Mouse (Mus musculus) embryo, embryonic 10.5 days (tissue): ENCODE data around the gene Erg28.

Experiments used
- DNase-seq: peaks from one replicate; pipeline ENCODE4 v3.0.0-alpha.2; 2015; ENCODE audit warnings: low spot score

Erg28 gene

DNA sequence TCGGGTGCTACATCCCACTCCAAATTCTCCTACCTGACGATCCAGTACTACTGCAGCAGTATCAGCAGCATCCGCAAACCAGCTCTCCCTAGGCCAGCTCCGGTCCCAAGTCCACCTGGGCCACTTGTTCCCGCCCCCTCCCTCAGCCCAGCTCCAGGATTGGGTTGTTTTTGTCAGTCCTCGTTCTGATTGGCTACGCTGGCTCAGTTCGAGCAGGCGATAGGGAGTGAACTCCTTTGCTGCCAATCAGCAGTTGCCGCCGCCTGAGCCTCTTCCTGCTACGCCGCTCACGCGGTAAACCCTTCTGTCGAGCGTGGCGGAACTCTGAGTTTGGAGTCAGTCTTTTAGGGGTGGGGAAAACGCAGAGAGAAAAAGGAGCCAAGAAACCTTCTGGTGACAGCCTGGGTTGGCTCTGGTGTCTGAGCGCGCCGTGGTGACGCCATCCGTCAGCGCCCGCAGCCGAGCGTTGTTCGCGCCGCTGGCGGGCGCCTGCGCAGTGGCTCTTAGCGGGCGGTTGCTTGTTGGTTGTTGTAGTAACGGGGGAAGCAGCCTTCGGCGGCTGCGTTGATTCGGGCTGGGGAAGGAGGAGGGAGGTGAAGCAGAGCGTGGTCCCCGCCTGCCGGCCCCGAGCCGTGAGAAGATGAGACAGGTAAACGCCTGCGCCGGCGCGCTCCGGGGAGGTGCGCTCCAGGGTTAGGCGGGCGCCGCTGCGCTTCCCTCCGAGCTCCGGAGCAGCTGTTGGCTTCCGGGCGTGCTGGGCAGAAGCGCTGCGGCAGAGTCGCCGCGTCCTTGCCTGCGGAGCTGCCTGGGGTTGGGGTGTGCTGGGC, at the start of gene Erg28, which contains the start of gene Ttll5:
Erg28 (minus strand) TSS at position 113 of the 827 bp plus-strand sequence.
Ttll5 (plus strand) TSS at position 222 of the 827 bp plus-strand sequence.
- DNase-seq, result peak; percentile 97

DNA sequence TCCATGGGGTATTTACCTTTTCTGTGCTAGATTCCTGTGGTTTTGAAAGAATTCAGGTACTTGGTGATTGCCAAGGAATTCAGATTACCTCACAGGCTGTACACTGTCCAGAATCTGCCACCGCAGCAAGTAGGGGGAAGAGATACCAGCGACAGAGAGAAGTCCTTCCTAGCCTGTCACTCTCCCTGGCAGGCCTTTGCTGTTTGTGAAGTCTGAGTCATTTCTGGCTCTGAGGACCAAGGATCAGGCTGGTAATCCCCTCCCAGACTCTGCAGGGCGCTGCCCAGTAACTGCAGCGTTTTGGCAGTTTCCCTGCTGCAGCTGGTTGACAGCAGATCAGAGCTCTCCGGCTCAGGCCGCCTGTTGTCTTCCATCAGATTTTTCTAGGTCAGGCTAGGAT, 45.1 kb upstream of the Erg28 start:
- peak; percentile 9 for DNase-seq

DNA sequence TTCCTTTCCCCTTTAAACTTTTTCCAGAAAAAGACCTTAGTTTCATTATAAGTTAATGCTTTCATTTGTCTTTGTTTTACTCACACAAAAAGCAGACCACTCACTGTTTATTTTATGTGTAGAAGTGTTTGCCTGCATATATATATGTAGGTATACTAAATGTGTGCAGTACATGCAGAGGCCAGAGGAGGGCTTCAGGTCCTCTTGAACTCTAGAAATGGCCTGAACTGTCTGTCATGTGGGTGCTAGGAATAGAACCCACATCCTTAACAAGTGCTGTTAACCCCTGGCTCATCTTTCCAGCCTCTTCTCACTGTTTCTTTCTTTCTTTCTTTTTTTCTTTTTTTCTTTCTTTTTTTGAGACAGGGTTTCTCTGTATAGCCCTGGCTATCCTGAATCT, 42.8 kb upstream of the Erg28 start:
- DNase-seq, result no peak

DNA sequence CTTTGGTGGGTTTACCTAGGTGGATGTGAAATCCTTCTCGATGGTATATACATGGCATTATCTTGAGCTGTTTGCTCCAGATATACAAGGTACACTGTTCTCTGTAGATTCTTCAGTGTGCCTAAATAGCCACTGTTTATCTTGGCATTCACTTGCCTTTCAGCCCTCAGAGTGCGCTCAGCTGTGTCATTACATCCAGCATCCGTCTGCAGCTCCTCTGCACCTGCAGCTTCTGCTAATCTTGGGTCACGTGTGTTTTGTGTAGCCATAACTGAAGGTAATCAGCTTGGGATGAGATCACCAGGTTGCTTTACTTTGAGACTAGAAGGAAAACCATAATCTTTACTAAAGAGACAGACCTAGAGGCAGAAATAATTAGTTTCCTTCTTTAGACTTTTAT, 42.3 kb upstream of the Erg28 start:
- no peak for DNase-seq

DNA sequence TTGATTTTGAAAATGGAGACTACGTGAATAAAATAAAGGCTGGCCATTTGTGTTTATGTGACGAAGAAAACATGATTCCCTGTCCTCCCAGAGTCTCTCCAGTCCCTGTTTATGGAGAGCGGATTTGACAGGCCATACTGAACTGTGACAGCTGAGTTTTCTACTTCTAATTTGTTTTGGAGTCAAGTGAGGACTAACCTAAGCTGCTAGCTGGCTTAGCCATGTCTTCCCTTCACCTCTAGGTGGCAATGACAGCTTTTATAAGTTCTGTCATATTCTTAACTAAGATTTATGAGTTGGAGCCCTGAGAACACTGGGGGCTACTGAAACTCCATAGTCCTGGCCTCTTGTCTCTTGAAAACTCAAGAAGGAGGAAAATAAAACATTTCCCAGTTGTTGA, 41.2 kb upstream of the Erg28 start:
- DNase-seq, result peak; percentile 36

DNA sequence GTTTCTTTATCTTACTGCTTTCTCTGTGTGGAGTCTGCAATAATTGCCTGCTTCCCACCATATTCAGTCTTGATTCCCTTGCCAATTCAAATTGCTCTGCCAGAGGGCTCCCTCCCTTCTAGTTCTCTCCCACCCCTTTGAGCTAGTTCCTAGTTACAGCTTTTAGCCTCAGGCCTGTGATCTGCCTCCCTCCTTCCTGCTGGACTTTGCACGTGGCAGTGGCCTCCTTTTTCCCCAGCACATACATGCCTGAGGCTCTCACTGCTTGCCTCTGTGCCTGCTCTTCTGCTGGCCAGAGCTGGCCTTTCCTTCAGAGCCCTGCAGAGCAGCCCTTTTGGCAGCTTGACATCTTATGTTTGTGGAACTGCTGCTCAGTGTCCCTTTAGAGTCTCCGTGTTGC, 38.2 kb upstream of the Erg28 start:
- DNase-seq, result no peak

DNA sequence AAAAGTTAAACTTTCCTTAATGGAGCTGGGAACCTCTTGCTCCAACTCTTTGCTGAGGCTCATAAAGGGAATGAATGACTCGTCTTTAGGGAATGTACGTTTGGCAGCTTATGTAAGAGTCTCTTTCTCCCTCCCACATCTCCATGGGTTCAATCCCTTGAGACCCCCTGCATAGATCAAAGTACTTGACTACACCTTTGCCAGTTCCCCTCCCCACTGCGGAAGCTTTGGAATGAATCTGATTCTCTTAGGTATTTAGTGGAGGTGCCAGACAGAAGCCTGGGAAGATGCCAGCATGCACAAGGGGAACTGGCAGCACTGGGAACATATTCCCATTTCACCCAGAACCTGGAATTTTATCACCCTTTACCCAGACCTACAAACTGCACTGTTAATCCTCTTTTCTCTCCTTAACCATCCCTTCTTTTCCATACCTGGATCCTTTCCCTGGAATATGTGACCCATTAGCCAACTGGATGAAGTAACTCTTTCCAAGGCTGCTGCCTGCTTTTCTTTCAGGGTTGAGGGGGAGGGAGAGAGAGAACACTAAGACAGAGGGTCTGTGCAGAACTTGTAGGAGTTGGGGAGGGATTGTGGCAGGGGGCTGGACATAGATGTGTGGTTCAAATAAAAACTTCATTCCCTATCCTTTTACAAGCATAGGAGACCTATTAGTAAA, 35.3 kb upstream of the Erg28 start:
- DNase-seq, result no peak

DNA sequence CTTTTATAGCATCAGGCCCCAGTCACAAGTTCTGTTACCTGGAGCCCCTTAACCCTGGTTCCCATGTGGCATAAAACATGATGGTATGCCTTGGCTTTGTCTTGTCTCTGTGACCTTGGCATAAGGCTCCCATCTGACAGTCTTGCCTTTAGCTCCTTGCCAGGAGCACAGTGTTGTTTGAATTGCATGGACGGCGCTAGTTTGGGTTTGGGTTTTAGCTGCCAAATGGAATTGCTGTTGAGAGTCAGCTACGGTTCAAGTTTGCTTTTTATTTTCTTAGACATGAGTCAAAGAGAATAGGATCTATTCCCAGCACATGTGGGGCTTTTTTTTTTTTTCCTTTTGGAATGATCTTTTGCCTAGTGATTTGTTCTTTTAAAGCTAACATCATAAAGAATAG, 34.8 kb upstream of the Erg28 start:
- DNase-seq, result no peak

DNA sequence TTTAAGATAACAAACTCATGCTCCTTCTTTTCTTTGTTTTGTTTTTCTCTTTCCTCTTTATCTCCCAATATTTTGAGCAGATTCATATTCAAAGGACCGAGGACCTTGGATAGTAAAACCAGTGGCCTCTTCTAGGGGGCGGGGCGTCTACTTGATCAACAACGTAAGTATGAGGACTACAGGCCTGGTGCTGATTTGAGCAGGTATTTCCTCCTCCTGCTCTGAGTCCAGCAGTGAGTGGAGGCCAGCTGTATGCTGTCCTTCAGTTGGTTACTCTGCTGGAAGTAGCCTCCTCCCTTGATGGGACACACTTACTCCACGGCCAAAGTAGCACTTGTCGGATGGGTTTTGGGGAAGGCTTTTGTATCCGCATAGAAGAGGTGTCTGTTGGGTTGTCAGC, 33.0 kb upstream of the Erg28 start:
- DNase-seq, result no peak

DNA sequence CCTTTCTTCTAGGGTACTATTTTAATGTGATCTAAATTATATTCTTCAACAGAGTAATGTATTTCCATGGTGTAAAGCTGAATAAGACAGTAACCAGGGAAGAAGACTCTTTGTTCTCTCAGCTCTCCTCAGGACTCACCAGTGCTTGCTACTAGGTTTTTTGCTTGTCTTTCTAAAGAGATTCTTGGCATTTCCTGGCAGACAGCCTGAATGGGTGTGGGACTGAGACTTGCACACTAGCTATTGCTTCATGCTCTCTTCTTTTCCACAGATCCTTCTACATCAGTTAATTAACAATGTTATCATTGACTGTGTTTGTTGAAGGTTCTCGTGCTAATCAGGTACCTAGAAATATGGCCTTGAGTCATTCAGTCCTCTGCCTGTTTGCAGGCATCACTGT, 29.9 kb upstream of the Erg28 start:
- no peak for DNase-seq

DNA sequence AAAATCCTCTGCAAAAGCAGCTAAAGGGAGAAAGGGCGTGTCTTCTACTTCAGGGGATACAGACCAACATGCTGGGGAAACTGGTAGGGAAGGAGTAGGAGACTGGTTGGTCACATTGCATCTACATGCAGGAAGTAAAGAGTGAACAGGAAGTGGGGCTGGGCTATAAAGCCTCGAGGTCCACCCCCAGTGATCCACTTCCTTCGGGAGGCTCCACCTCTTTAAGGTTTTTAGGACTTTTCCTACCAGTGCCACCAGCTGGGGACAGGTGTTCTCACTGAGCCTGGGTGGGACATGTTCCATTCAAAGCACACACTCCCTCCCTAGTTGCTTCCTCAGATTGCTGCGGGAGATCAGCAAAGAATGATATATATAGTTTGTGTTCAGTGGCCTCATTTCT, 29.5 kb upstream of the Erg28 start:
- no peak for DNase-seq

DNA sequence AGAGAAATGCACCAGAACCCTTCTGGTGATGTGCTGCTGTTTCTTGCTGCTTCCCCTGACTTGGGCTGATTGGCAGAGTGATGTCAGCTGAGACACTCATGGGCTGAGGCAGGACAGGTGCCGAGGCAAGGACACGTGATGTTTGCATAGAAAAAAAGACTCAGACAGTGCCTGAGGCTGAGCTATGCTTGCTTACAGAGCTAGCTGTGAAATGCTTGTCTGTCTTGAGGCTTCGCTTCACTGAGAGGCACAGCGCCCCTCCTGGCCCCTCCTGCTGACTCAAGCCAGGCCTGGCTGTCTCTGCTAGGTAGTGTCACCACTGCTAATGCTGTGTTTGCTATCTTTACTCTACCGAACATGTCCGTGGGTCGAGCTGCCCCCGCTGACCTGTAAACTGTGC, 26.3 kb upstream of the Erg28 start:
- DNase-seq, result no peak

DNA sequence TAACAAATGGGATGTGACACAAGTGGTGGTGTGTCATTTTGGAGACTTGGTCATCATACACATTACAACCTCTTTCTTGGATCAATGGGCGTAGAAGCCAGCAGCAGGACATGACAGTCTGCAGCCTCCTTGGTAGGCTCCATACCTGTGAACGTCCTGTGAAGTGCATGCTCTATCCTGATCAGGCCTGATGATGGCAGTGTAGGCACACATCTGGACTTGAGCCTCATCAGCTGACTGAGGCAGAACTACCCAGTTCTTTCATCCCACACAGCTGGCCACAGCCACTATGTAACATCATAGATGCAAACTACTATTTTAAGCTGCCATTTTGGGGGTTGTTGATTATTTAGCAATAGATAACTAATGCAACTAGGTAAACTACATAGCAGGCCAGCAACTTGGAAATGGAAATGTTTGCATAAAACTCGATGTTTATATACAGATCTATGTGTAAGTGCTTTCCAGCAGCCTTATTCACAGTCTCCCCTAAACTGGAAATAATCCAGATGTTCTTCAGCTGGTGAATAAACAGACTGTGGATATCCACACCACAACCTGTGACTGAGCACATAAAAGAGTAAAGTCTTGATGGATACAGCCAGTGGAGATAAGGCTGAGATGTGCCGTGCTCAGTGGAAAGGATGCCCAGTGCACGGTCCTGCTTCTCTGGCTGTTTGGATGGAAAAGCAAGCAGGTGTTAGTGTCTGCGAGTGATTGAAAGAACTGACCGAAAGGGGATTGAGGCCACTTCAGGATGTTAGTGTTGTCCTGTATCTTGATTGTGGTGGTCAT, 24.0 kb upstream of the Erg28 start:
- DNase-seq, result peak; percentile 53

DNA sequence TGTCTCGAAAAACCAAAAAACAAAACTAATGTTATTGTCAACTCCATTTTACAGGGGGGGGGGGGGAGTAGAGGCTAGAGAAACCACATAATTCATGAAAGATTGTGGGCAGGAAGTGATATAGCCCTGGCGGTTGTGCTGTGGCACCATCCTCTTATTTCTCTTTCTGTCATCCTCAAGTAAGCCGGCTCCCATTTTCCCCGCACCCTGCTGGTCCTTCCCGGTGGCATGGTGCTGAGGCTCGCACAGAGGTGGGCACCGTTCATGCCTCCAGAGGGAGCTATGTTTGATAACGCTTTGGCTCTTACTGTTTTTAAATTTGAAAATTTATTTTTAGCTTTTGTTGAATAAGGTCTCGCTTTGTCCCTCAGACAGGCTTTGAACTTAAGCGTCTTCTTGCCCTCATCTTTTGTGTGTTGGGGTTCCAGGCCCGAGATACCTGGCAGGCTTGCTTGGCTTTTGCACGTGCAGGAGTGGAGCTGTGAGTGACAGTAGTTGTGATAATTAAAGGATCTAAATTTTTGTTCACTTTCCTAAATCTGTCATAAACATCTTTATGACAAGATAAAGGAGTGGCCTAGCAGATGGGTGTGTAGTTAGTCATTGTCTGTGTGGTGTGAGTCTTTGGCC, 15.1 kb upstream of the Erg28 start:
- DNase-seq, result no peak

DNA sequence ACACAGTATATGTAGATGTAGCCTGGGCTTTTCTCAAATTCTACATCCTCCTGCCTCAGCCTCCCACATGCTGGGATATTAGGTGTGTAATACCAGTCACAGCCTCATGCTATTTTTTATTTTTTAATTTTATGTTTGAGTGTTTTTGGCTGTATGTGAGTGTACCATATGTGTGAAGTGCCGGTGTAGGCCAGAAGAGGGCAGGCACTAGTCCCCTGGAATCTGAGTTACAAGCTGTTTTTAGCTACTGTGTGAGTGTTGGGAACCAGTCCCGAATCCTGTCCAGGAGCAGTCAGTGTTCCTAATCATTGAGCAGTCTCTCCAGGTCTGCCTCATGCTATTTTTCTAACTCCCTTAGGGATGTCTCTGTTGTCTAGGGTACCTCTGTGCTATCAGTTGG, 13.4 kb upstream of the Erg28 start:
- DNase-seq, result no peak

DNA sequence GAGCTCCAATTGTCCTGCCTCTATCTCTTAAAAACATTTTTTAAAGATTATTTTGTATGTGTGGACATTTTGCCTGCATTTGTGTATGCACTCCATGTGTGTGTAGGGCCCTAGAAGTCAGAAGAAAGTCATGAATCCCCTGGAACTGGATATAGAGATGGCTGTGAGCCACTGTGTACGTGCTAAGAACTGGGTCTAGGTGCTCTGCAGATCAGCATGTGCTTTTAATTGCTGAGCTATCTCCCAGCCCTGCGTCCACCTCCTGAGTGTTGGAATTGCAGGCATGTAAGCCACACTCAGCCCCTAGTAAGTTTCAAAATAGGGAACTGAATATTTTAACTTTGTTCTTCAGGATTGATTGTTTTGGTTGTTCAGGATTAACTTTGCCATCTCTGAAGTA, 10.2 kb upstream of the Erg28 start:
- no peak for DNase-seq

DNA sequence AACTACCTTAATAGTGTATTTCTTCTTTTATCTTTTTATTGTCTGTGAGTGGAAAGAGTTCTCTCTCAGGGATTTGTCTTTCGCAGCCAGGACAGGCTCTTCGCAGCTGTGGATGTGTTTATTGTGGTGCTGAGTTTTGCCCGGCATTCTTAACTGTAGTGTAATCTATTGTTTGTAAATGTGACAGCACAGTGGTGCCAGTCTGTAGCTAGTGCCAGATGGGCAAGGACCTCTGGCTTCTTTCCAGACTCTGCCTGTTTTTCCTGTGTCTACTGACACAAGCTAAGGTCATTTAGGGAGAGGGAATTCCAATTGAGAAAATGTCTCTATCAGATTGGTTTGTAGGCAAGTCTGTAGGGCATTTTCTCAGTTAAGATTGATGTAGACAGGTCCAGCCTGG, 6.3 kb upstream of the Erg28 start:
- DNase-seq, result no peak

DNA sequence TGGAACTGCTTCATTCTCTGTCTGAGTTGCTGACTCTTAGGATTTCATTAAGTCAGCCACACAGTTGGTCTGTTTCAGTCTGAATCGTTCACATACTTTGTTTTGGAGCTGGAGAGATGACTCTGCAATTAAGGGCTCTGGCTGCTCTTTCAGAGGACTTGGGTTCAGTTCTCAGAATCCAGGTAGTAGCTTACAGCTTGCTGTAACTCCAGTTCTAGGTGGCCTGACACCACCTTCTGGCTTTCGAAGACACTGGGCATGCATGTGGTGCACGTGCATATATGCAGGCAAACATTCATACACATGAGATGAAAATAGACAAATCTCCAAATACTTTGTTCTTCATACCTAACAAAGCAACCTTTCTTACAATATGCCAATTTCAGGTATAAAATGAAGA, 5.5 kb upstream of the Erg28 start:
- no peak for DNase-seq

DNA sequence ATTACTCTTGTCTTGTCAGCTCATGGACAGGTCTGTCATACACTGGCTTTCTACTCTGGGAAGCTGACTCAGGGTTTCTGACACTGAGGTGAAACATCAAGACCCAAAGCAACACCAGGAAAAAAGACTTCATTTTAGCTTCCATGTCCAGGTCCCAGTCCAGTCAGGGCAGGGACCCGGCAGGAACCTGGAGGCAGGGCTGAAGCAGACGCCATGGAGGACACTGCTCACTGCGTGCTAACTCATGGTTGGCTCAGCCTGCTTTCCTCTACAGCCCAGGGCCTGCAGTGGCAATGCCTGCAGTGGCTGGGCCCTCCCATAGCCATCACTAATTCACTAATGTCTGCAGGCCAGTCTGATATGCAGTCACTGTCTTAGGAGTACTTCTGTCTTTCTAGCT, 4.5 kb upstream of the Erg28 start:
- DNase-seq, result no peak

DNA sequence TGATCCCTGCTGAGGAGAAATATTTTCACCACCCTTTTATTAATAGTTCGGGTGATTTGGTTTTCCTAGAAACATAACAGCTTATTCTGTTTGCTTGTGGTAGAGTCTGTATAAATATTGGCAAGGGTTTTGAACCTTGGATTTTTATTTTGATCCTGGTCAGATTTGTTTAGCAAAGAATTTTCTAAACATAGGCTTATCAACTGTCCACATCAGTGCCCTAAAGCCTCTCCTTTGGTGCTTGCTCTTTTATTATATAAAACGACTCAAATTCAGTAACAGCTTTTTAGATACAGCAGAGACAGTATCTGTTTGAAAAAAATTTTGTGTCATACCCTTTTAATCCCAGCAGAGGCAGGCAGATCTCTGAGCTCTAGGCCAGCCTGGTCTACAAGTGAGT, 1.5 kb upstream of the Erg28 start:
- no peak for DNase-seq

DNA sequence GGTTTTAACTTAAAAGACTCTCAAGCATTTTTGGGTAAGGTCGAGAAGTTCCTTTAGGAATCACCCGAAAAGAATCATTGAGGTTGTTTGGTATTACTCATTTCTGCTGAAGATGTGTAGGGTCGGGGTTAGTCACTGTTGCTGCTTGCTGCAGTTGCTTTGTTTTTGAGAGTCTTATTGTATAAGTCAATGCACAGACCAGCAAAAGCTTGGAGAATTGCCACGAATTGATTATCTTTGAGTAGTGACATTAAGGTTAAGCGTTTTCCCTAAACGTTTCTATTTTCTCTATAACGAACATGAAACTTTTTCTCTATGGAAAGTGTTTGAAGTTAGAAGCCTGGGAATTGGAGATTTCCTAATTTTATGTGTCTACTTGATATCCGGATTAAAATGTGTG, 1.0 kb upstream of the Erg28 start:
- DNase-seq, result no peak

DNA sequence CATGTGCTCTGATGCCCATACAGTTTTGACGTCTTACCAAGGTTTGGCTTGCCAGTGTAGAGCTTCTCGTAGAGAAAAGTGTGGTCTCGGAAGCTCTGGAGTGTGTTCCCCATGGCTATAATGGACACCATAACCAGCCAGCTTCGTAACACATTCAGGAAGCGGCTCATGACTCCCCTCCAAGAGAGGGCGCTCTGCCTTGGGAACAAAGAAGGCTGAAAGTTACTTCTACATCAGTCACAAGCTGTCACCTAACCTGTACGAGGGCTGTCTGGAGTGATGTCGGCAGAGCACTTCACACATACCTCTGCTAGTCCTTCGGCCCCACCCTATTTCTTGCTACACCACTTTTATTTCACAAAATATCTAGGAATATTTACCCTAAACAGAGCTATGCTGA, 2.3 kb downstream of the Erg28 start:
- peak; percentile 8 for DNase-seq
